Mouse (Mus musculus) C2C12 (cell line): ENCODE results near the gene Vmn1r54.
"Not testable (repeated sequence)": the region's sequence is repeated elsewhere in the genome, so short reads cannot be mapped to it uniquely, and the experiment has no call there.

Source experiments
- CTCF ChIP-seq: IDR thresholded peaks from one replicate; pipeline ENCODE4 v1.5.1; 2011; ENCODE audit not compliant: control insufficient read depth, insufficient read depth, insufficient read length
- MYOG ChIP-seq: IDR thresholded peaks from one replicate; pipeline ENCODE4 v1.6.1; 2011; ENCODE audit not compliant: control insufficient read depth, insufficient read length; ENCODE audit errors: extremely low read depth

DNA sequence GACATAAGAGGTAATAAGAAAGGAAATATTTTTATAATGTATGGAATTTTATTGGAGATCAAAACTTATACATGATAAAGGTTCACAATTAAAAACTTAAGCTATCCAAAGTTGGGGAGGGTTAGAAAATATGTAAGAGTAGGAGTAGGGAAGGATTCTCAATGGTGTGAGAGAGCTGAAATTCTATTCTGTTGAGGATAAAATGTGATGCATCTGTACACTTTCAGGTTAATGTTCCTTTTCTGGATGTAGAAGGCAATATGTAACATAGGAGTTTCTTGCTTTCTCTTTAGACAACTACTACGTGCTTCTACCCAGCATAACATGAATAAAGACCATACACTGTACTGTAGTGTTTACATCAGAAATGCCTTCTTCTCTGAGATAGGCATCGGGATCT is 43.6 kb upstream of the Vmn1r54 start, which contains the start of gene V1ra8:
- not testable (repeated sequence) for TF ChIP-seq CTCF, MYOG
